Mouse (Mus musculus): ENCODE measurements at regions not wholly inside any gene's neighbourhood (a gene's known extent, or its start where the extent isn't known, plus 50 kb on each side); places are given as distances from the start of the nearest gene placed in this dataset.
A peak's percentile ranks its signal among the peaks of the same experiment; 100 is the strongest.

DNA sequence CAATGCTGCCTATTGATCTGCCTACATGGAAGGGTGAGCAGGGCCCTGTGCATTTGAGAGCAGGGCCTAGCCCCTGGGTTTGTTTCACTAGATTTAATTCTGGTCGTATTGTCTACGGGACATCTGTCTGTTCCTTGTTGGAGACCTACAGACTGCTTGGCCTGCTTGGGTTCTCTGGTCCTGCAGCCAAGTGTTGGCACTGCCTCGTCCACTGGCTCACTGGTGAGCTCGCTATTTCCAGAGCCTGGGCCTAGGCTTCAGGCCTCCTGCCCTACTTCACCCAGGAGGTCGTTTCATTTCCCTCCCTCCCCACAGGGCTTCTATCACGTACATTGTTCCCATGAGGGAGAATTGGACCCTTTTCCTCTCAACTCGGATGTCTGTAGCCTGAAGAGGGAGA, 62.2 kb upstream of the Blcap start:
- DNase-seq (ENCODE audit: low read depth): no peak

DNA sequence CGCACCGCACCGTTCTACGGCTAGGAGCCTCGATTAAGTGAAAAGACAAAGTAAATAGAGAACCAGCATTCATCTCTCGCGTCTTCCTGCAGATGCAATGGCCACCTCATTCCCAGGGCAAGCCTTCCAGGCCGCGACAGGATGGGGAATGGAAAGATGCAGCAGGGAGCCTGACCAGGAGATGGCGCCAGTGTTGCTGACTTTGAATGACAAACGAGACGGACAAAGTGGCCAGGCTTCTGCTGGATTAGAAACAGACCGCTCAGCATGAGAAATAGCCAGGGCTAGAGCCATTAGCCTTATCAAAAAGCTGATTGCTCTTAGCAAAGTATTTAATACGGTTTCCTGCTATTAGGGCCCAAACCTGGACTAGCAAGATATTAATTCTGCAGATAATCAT, 64.6 kb upstream of the Blcap start:
- DNase-seq (ENCODE audit: low read depth): peak; percentile 64

DNA sequence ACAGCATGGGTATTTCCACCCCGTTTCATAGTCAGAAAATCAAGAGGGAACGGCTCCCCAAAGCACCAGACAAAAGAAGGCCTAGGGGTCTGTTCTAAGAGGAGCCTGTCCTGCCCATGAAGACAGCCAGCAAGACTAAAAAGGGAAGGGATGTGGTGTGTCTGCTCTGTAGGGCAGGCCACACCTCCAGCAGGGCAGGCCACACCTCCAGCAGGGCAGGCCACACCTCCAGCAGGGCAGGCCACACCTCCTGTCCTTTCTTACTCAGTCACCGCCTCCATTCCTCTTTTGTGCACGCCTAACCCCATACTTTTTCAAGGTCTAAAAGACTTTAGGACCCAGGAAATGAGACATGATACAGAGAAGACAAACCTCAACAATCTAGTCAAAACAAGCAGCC, 69.8 kb upstream of the Blcap start:
- DNase-seq (ENCODE audit: low read depth): peak; percentile 13

DNA sequence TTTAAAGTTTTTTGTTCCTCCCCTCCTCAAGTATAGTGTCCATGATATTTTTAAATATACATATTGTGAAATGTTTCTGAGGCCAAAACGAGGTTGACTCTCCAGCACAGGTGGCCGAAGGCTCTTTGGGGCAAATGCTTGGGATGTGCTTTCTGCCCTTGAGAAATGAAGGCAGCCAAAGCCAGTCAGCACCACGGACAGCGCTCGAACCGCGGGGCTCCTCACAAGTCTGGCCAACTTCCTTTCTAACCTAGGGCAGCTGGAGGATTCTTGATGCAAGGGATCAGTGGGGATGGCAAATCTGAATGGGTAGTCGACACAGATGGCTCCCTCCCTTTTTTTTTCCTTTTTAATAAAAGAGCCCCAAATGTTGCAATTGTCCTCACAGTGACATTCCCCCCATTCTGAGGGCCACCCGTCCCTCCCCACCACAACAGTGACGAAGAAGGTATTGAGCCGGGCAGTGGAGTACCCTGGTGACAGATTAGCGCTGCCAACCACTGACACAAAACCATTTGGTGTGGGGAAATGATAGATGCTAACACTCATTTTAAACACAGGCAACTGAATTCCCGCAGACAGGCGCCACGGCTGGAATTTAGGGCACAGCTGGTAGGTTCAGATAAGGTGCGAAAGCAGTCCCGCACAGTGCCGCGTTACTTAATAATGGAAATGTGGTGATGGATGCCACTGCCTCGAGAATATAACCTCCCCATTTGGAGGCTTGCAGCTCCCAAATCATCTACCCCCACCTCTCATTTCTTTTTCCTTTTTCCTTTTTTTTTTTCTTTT, 73.4 kb upstream of the Ctnnbl1 start:
- peak; percentile 57 for DNase-seq (ENCODE audit: low read depth)

DNA sequence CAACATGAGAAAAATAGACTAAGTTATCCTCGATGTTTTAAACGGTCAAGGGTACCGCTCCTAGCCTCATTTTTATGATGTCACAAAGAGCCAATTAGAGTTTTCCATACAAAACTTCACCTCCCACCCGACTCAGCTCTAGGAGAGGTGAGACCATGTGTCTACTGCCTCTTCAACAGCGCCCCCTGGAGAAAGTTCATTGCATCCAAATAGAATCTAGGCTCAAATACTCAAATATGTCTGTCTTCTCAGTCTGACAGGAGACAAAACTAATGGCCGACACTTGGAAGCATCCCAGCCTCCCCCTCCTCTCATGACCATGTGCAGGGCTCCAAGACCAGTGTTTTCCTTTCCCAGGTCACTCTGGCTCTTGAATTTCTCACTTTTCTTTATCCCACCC, 72.7 kb upstream of the Ctnnbl1 start:
- DNase-seq (ENCODE audit: low read depth): no peak

DNA sequence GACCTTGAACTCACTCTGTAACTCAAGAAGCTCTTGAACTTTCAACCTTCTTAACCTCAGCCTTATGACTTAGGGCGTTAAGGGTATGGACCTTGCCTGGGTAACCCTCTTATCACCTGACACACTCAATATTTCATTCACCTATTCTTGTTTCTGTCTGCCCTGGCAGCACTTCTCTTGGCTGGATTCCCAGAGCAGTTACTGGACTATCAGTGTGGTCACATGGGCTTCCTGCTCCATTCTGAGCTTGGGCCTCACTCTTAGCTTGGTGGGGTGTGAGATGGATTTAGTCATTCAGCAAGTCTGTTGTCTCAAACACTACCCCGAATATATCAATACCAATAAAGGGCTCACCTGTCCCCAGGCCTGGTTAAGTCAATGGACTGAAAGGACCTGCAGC, 67.0 kb upstream of the Ctnnbl1 start:
- peak; percentile 12 for DNase-seq (ENCODE audit: low read depth)

DNA sequence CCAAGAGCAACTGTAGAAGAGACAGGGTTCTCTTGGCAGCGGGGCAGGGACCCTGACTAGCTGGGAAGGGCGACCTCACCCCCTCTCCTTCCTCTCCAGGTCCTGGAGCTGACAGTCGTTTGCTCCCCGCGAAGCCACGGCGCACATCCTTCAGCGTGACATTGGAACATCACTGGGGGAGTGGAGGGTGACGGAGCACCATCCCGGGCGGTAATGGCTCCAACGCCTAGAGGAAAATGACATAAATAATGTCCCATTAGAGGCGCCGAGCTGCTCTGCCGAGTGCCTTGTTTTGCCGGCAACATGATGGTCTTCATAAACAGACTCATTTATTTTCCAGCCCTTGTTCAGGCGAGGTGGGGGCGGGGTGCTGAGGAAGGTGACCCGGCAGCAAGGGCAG, 62.3 kb upstream of the Ctnnbl1 start:
- no peak for DNase-seq (ENCODE audit: low read depth)

DNA sequence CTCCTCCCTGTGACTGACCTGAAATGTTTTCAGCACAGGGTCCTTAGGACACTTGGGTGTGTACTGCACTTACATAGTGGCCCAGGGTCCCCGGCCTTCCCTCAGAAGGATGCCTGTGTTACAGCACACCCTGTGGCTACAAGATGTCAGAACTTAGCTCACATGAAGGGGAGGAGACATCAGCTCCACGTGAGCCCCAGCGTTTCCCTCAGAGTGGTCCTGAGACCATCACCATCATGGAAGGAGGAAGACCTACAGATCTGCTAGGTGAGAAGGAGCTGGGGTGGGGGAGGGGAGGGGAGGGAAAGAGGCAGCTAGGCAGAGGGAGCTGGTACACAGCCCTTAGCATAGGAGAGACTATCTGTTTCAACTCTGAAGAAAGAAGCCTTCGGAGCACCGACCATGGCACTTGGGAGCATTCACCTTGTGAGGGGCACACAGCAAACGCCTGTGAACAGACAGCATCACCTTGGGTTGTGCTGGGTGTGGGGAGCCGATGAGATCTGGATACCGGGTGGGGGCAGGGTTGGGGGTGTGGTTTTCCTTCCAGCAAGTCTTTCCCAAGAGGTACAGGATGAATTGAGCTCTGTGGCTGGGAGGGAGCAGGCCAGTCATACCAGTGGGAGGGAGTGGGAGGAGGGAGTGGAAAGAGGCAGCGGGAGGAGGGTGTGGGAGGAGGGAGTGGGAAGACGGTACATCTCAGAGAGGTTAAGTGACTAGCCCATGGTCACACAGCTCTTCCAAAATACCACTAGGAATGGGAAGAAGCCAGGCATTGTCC, 60.6 kb upstream of the Ctnnbl1 start:
- no peak for DNase-seq (ENCODE audit: low read depth)

DNA sequence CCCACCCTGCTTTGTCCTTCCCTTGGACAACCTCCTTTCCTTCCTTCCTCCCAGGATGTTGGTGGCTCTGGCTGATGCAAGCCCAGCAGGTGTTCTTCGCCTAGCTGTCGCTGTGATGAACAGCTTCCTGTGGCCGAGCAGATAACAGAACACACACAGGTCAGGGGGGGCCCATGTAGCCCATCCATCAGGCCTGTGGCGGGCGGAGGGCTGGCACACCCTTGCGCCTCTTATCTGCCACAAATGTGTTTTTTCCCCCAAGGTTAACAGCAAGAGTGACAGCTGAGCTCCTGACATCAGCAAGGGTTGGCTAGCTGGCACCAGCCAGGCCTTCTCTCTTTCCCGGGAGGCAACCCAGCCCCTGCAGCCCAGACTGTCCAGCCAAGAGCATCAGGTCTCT, 59.9 kb upstream of the Ctnnbl1 start:
- peak; percentile 22 for DNase-seq (ENCODE audit: low read depth)

DNA sequence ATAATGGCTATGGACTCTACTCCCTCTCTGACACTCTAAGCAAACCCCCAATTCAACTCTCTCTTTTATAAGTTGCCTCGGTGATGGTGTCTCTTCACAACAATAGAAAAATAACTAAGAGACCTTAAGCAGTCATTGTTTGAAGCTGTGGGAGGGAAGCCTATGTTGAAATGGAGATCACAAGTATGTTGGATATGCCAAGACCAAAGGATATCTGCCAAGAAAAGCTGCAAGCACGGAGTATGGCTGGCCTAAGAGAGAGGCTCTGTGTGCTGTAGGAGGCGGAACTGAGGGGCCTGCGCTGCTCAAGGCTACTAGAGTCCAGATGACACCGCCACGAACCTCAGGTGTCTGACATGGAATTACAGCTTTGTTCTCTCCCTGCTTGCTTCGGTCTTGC, 55.3 kb upstream of the Ctnnbl1 start:
- DNase-seq (ENCODE audit: low read depth): no peak

Measured in 416B (cell line).